Mouse (Mus musculus) midbrain, embryonic 11.5 days (tissue): ENCODE results near the gene Olfr514. TPM values are rescaled to one million over a fixed set of nuclear protein-coding genes. Genes with fewer than 3 reads are reported as not detected.
A peak's percentile ranks its signal among the peaks of the same experiment; 100 is the strongest.
"Not testable (repeated sequence)": the region's sequence is repeated elsewhere in the genome, so short reads cannot be mapped to it uniquely, and the experiment has no call there.

Experiments used
- ATAC-seq: fragments of 200-750 bp; cut with Nextera tagmentation; 2 replicates; pipeline ENCODE4 v1.8.0; 2017; ENCODE audit warnings: moderate TSS enrichment, moderate library complexity; ENCODE audit not compliant: low FRiP score
- DNase-seq: peaks from one replicate; pipeline ENCODE4 v3.0.0; 2015; ENCODE audit warnings: low spot score; ENCODE audit errors: missing footprints
- H3K27ac ChIP-seq: fragments of 300-500 bp; sonication (generic); 2 replicates; pipeline ENCODE4 v1.5.1; 2014; ENCODE audit warnings: low read depth, low read length
- H3K27me3 ChIP-seq: fragments of 300-500 bp; sonication (generic); 2 replicates; pipeline ENCODE4 v1.6.1; 2014; ENCODE audit warnings: mild to moderate bottlenecking, low read length, moderate library complexity, mixed read lengths; ENCODE audit not compliant: control insufficient read depth, insufficient read depth
- H3K36me3 ChIP-seq: fragments of 300-500 bp; sonication (generic); 2 replicates; pipeline ENCODE4 v1.6.1; 2014; ENCODE audit warnings: mild to moderate bottlenecking, low read length, moderate library complexity, mixed read lengths; ENCODE audit not compliant: control insufficient read depth, insufficient read depth
- H3K4me1 ChIP-seq: fragments of 300-500 bp; sonication (generic); 2 replicates; pipeline ENCODE4 v1.6.1; 2014; ENCODE audit warnings: low read length; ENCODE audit not compliant: control insufficient read depth, insufficient read depth
- H3K4me2 ChIP-seq: fragments of 300-500 bp; sonication (generic); 2 replicates; pipeline ENCODE4 v1.6.1; 2014; ENCODE audit warnings: mild to moderate bottlenecking, moderate library complexity
- H3K4me3 ChIP-seq: fragments of 300-500 bp; sonication (generic); 2 replicates; pipeline ENCODE4 v1.5.1; 2014; ENCODE audit warnings: low read depth, low read length
- H3K9ac ChIP-seq: fragments of 300-500 bp; sonication (generic); 2 replicates; pipeline ENCODE4 v1.6.1; 2014; ENCODE audit warnings: low read length
- H3K9me3 ChIP-seq: fragments of 300-500 bp; sonication (generic); 2 replicates; pipeline ENCODE4 v1.6.1; 2016; ENCODE audit warnings: low read length; ENCODE audit not compliant: control insufficient read depth
- WGBS: fragments of 180-500 bp; shearing (Covaris S2); extraction: QIAGEN DNeasy Blood & Tissue Kit; methylation state at CpG from one replicate; pipeline ENCODE4 v1.1.7; 2014; 5-methylcytosine and 5-hydroxymethylcytosine counted together
- polyA plus RNA-seq: library from polyadenylated mRNA; unstranded; fragments of >200 nt; fragmentation: Nextera tagmentation; extraction: Ambion mirVana; gene quantifications from 2 replicates; pipeline ENCODE4 v1.2.1, GENCODE M21; 2014

The Olfr514 gene
- polyA plus RNA-seq = not detected in 2 replicates

DNA sequence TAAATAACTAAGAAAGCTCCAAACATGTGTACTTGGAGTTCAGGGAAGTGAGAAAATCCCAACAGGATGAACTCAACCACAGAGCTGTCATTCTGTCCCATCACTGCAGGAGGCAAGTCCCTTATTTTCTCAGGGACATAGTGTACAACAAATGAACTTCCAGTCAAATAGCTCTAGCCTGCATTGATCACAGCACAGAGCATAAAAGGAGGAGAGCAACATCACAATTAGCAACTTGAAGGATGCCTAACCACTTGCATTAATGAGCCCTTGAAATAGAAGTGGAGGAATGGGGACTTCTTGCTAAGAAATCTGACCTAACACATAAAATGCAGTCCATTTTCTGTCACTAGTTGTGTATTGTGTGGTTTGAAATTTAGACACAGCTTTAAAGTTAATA lies at the start of gene Olfr514:
Gene Olfr514 (minus strand): TSS at position 101 of the 400 bp plus-strand sequence.
- Histone ChIP-seq H3K9me3 (no peaks in the 10 kb centered on the region), H3K9ac (no peak within 1 kb of the TSS), H3K27ac (no peak within 1 kb of the TSS), H3K4me1 (no peaks in the 10 kb centered on the region), H3K4me3 (no peak within 1 kb of the TSS), H3K4me2 (no peak within 1 kb of the TSS), H3K27me3 (no peaks in the 10 kb centered on the region), H3K36me3 (no peaks in the 10 kb centered on the region)
- ATAC-seq (no peak), DNase-seq (no peak)

- H3K36me3 ChIP-seq = no peaks in the 10 kb centered on the region
- no peaks in the 10 kb centered on the region for H3K9me3 ChIP-seq
- no peak within 1 kb of the TSS for H3K9ac ChIP-seq
- 75% methylated on average over 2 of the region's 2 CpGs for WGBS
- no peaks in the 10 kb centered on the region for H3K4me1 ChIP-seq
- no peak within 1 kb of the TSS for H3K27ac ChIP-seq
- ATAC-seq (no peak), DNase-seq (no peak)
- no peaks in the 10 kb centered on the region for H3K27me3 ChIP-seq
- no peak within 1 kb of the TSS for H3K4me2 ChIP-seq
- no peak within 1 kb of the TSS for H3K4me3 ChIP-seq
Observed at GRCm38 (mm10) chr7:108872279-108872678, 46.5 kb upstream of the Olfr514 start, which contains the start of gene Olfr517. Gene Olfr517 (minus strand): TSS chr7:108872379.

GRCm38 (mm10) chr7:108850429-108850828 lies 24.6 kb upstream of the Olfr514 start, which contains the start of gene Olfr516:
Gene Olfr516 (minus strand): TSS chr7:108850529.
- Histone ChIP-seq H3K4me1 (no peaks in the 10 kb centered on the region), H3K36me3 (no peaks in the 10 kb centered on the region), H3K27me3 (no peaks in the 10 kb centered on the region), H3K27ac (no peak within 1 kb of the TSS), H3K4me2 (no peak within 1 kb of the TSS), H3K9me3 (no peaks in the 10 kb centered on the region), H3K9ac (no peak within 1 kb of the TSS), H3K4me3 (no peak within 1 kb of the TSS)
- DNase-seq (no peak), ATAC-seq (no peak)
- 87% methylated on average over 2 of the region's 2 CpGs for WGBS

DNA sequence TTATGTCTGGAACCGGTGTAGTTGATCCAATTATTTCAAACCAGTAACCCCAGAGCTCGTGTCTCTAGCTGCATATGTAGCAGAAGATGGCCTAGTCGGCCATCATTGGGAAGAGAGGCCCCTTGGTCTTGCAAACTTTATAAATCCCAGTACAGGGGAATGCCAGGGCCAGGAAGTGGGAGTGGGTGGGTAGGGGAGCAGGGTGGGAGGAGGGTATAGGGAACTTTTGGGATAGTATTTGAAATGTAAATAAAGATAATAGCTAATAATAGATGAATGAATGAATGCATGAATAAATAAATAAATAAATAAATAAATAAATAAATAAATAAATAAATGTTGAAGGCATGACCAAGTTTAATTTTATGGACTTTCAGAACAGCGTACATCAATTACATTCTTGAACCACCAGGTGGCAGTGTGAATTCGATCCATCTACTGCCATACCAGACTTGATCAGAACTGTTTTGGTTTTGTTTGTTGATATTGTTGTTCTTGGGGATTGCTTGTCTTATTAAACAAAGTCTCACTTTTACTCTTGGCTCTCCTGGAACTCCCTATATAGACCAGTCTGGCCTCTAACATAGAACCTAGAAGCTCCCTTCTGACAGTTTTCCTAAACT lies 11.1 kb downstream of the Olfr514 start:
- H3K36me3 ChIP-seq, H3K4me1 ChIP-seq, H3K9ac ChIP-seq, H3K4me3 ChIP-seq, H3K27ac ChIP-seq, H3K27me3 ChIP-seq, H3K4me2 ChIP-seq, H3K9me3 ChIP-seq: not testable (repeated sequence)
- DNase-seq = peak; percentile 90
- ATAC-seq = peak; percentile 64; the same call in 1 of the 2 replicates
- WGBS = 49% methylated on average over 5 of the region's 5 CpGs

DNA sequence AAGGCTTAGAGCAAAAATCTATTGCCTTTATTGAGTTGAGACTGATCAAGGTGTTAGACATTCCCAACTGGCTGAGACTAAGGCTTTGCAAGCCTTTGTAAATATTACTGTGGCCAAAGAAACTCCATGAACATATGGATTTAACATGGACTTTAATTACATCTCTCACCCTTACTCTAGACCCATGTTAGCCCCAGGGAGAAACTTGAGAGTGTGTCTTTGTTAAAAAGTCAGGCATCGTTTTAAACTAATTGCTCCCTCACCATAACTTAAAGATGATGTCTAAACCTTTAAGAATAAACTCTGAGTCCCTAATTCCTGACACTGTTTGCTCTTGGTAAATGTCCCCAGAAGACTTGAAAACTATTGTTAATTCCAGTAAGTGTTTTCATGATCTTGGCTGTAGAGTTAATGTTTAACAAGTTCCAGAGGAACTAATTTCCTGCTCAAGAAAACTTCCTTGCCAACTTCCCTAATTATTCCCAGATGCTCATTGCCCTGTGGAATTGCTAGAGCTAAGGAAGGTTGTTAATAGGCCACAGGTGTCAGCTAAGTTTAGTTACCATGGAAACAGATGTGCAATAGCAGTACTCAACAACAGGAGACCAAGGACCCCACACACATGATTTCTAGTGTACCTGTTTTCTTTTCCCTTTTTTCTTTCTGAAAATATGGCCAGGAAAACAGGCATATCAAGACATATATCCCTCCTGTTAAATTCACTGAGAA lies 28.4 kb downstream of the Olfr514 start:
- WGBS = 68% methylated on average over 1 of the region's 1 CpGs
- H3K4me2 ChIP-seq = no peak overlapping the region
- ATAC-seq = no peak
- H3K9me3 ChIP-seq = no peaks in the 10 kb centered on the region
- no peak overlapping the region for H3K9ac ChIP-seq
- no peaks in the 10 kb centered on the region for H3K4me1 ChIP-seq
- no peak overlapping the region for H3K4me3 ChIP-seq
- H3K36me3 ChIP-seq = no peaks in the 10 kb centered on the region
- DNase-seq = no peak
- no peaks in the 10 kb centered on the region for H3K27me3 ChIP-seq
- H3K27ac ChIP-seq = no peak overlapping the region

Other genes with a start within 250 kb of the Olfr514 start
- not detected in 2 replicates for gene Olfr506, start 215.2 kb downstream of the Olfr514 start, polyA plus RNA-seq
- gene Olfr507, start 204.2 kb downstream of the Olfr514 start, polyA plus RNA-seq = not detected in 2 replicates
- gene Olfr508, start 196.0 kb downstream of the Olfr514 start, polyA plus RNA-seq = not detected in 2 replicates
- not detected in 2 replicates for gene Olfr509, start 174.1 kb downstream of the Olfr514 start, polyA plus RNA-seq
- gene Olfr510, start 159.6 kb downstream of the Olfr514 start, polyA plus RNA-seq = not detected in 2 replicates
- not detected in 2 replicates for gene Olfr512, start 112.7 kb downstream of the Olfr514 start, polyA plus RNA-seq
- gene Olfr513, start 75.0 kb downstream of the Olfr514 start, polyA plus RNA-seq = not detected in 2 replicates
- not detected in 2 replicates for gene Olfr516, start 24.5 kb upstream of the Olfr514 start, polyA plus RNA-seq
- gene Olfr517, start 46.4 kb upstream of the Olfr514 start, polyA plus RNA-seq = not detected in 2 replicates
- not detected in 2 replicates for gene Olfr518, start 59.0 kb upstream of the Olfr514 start, polyA plus RNA-seq
- gene Olfr519, start 68.4 kb upstream of the Olfr514 start, polyA plus RNA-seq = not detected in 2 replicates
- not detected in 2 replicates for gene Nlrp10, start 104.2 kb upstream of the Olfr514 start, polyA plus RNA-seq
- 73.0 and 85.0 TPM in 2 replicates for gene Eif3f, start 108.4 kb upstream of the Olfr514 start, polyA plus RNA-seq
- gene Tub, start 124.3 kb upstream of the Olfr514 start, polyA plus RNA-seq = 10.5 TPM in 2 replicates